Mouse (Mus musculus): ENCODE measurements around the gene Slit3. TPM values are rescaled to one million over a fixed set of nuclear protein-coding genes. Genes with fewer than 3 reads are reported as not detected.

Slit3 gene
- polyA plus RNA-seq, 1 experiment from 2014 or later: 2.3 TPM

- Histone ChIP-seq H3K9me3 (replicated peaks; ENCODE audit: control insufficient read depth, low read length) (no peaks in the 10 kb centered on the region), H3K27ac (ENCODE audit: low read depth, low read length) (no peak overlapping the region), H3K4me1 (ENCODE audit: control insufficient read depth, insufficient read depth, low read length) (no peaks in the 10 kb centered on the region; the same call in 1 of the 2 replicates), H3K36me3 (ENCODE audit: control insufficient read depth, insufficient read depth, low read length) (no peaks in the 10 kb centered on the region), H3K4me2 (ENCODE audit: low read length) (no peak overlapping the region), H3K27me3 (replicated peaks; ENCODE audit: control insufficient read depth, insufficient read depth, low read length) (no peaks in the 10 kb centered on the region), H3K4me3 (ENCODE audit: low read depth, low read length) (no peak overlapping the region), H3K9ac (ENCODE audit: low read length) (no peak overlapping the region)
- ATAC-seq (no peak), DNase-seq (ENCODE audit: low spot score) (no peak)
- WGBS: 88% methylated on average over 7 of the region's 7 CpGs
These were observed 75.8 kb downstream of the Slit3 start for GRCm38 (mm10) chr11:35196777-35197176.

- Histone ChIP-seq H3K27me3 (replicated peaks; ENCODE audit: control insufficient read depth, insufficient read depth, low read length) (no peaks in the 10 kb centered on the region), H3K4me3 (ENCODE audit: low read depth, low read length) (no peak overlapping the region)
- 89% methylated on average over 6 of the region's 6 CpGs for WGBS
These were observed 77.6 kb downstream of the Slit3 start for GRCm38 (mm10) chr11:35198537-35199088.

GRCm38 (mm10) chr11:35202332-35202731 lies 81.3 kb downstream of the Slit3 start:
- no peak for ATAC-seq
- Histone ChIP-seq H3K36me3 (ENCODE audit: control insufficient read depth, insufficient read depth, low read length) (no peaks in the 10 kb centered on the region), H3K4me3 (ENCODE audit: low read depth, low read length) (no peak overlapping the region), H3K4me2 (ENCODE audit: low read length) (no peak overlapping the region), H3K27ac (ENCODE audit: low read depth, low read length) (no peak overlapping the region), H3K9ac (ENCODE audit: low read length) (no peak overlapping the region), H3K27me3 (replicated peaks; ENCODE audit: control insufficient read depth, insufficient read depth, low read length) (no peaks in the 10 kb centered on the region), H3K9me3 (replicated peaks; ENCODE audit: control insufficient read depth, low read length) (no peaks in the 10 kb centered on the region), H3K4me1 (ENCODE audit: control insufficient read depth, insufficient read depth, low read length) (peaks cover 25% of the 10 kb centered on the region)
- DNase-seq (ENCODE audit: low spot score): no peak
- 45% methylated on average over 5 of the region's 5 CpGs for WGBS

More at GRCm38 (mm10) chr11:35198537-35199088, 77.6 kb downstream of the Slit3 start:
- Histone ChIP-seq H3K4me1 (ENCODE audit: control insufficient read depth, insufficient read depth, low read length) (peaks cover 12% of the 10 kb centered on the region), H3K9me3 (replicated peaks; ENCODE audit: control insufficient read depth, low read length) (no peaks in the 10 kb centered on the region), H3K27ac (ENCODE audit: low read depth, low read length) (no peak overlapping the region), H3K36me3 (ENCODE audit: control insufficient read depth, insufficient read depth, low read length) (no peaks in the 10 kb centered on the region), H3K4me2 (ENCODE audit: low read length) (no peak overlapping the region), H3K9ac (ENCODE audit: low read length) (no peak overlapping the region)
- ATAC-seq (no peak), DNase-seq (ENCODE audit: low spot score) (no peak)

GRCm38 (mm10) chr11:35203673-35204072 lies 82.6 kb downstream of the Slit3 start:
- H3K4me2 ChIP-seq (ENCODE audit: low read length): peak overlapping the region; percentile 28; the same call in 1 of the 2 replicates
- peak; percentile 80 for DNase-seq (ENCODE audit: low spot score)
- WGBS: 4% methylated on average over 10 of the region's 10 CpGs

GRCm38 (mm10) chr11:35204084-35204483 lies 83.1 kb downstream of the Slit3 start:
- no peaks in the 10 kb centered on the region for H3K27me3 ChIP-seq (replicated peaks; ENCODE audit: control insufficient read depth, insufficient read depth, low read length)
- peak overlapping the region; percentile 28; the same call in 1 of the 2 replicates for H3K4me2 ChIP-seq (ENCODE audit: low read length)
- H3K9me3 ChIP-seq (replicated peaks; ENCODE audit: control insufficient read depth, low read length): no peaks in the 10 kb centered on the region
- no peaks in the 10 kb centered on the region for H3K36me3 ChIP-seq (ENCODE audit: control insufficient read depth, insufficient read depth, low read length)
- H3K9ac ChIP-seq (ENCODE audit: low read length): no peak overlapping the region
- H3K4me3 ChIP-seq (ENCODE audit: low read depth, low read length): no peak overlapping the region
- ATAC-seq (peak; percentile 68; the same call in 1 of the 2 replicates), DNase-seq (ENCODE audit: low spot score) (peak; percentile 64)
- WGBS: 10% methylated on average over 9 of the region's 9 CpGs
- H3K27ac ChIP-seq (ENCODE audit: low read depth, low read length): no peak overlapping the region; the same call in 1 of the 2 replicates
- H3K4me1 ChIP-seq (ENCODE audit: control insufficient read depth, insufficient read depth, low read length): peaks cover 25% of the 10 kb centered on the region

More at GRCm38 (mm10) chr11:35203673-35204072, 82.6 kb downstream of the Slit3 start:
- Histone ChIP-seq H3K27me3 (replicated peaks; ENCODE audit: control insufficient read depth, insufficient read depth, low read length) (no peaks in the 10 kb centered on the region), H3K9me3 (replicated peaks; ENCODE audit: control insufficient read depth, low read length) (no peaks in the 10 kb centered on the region), H3K9ac (ENCODE audit: low read length) (no peak overlapping the region), H3K27ac (ENCODE audit: low read depth, low read length) (no peak overlapping the region), H3K4me1 (ENCODE audit: control insufficient read depth, insufficient read depth, low read length) (peaks cover 25% of the 10 kb centered on the region), H3K4me3 (ENCODE audit: low read depth, low read length) (no peak overlapping the region), H3K36me3 (ENCODE audit: control insufficient read depth, insufficient read depth, low read length) (no peaks in the 10 kb centered on the region)
- ATAC-seq: peak; percentile 77

- no peaks in the 10 kb centered on the region for H3K36me3 ChIP-seq (ENCODE audit: control insufficient read depth, insufficient read depth, low read length)
- DNase-seq (ENCODE audit: low spot score) (no peak), ATAC-seq (no peak)
- no peak overlapping the region for H3K4me3 ChIP-seq (ENCODE audit: low read depth, low read length)
- H3K27ac ChIP-seq (ENCODE audit: low read depth, low read length): no peak overlapping the region
- no peak overlapping the region for H3K9ac ChIP-seq (ENCODE audit: low read length)
- 90% methylated on average over 14 of the region's 14 CpGs for WGBS
- H3K4me1 ChIP-seq (ENCODE audit: control insufficient read depth, insufficient read depth, low read length): no peaks in the 10 kb centered on the region
- H3K27me3 ChIP-seq (replicated peaks; ENCODE audit: control insufficient read depth, insufficient read depth, low read length): no peaks in the 10 kb centered on the region
- no peaks in the 10 kb centered on the region for H3K9me3 ChIP-seq (replicated peaks; ENCODE audit: control insufficient read depth, low read length)
- H3K4me2 ChIP-seq (ENCODE audit: low read length): no peak overlapping the region
These were observed 90.0 kb downstream of the Slit3 start for GRCm38 (mm10) chr11:35210728-35211682.

GRCm38 (mm10) chr11:35224025-35224424 lies 103.0 kb downstream of the Slit3 start:
- peak; percentile 69 for DNase-seq (ENCODE audit: low spot score)
- WGBS: 1% methylated on average over 4 of the region's 4 CpGs

GRCm38 (mm10) chr11:35231361-35232090 lies 110.5 kb downstream of the Slit3 start:
- DNase-seq (ENCODE audit: low spot score) (peak; percentile 38), ATAC-seq (no peak)
- H3K4me3 ChIP-seq (ENCODE audit: low read depth, low read length): no peak overlapping the region
- H3K27me3 ChIP-seq (replicated peaks; ENCODE audit: control insufficient read depth, insufficient read depth, low read length): no peaks in the 10 kb centered on the region
- no peak overlapping the region for H3K9ac ChIP-seq (ENCODE audit: low read length)
- WGBS: 70% methylated on average over 10 of the region's 10 CpGs
- H3K4me2 ChIP-seq (ENCODE audit: low read length): no peak overlapping the region
- no peak overlapping the region for H3K27ac ChIP-seq (ENCODE audit: low read depth, low read length)
- no peaks in the 10 kb centered on the region for H3K9me3 ChIP-seq (replicated peaks; ENCODE audit: control insufficient read depth, low read length)
- H3K4me1 ChIP-seq (ENCODE audit: control insufficient read depth, insufficient read depth, low read length): no peaks in the 10 kb centered on the region
- no peaks in the 10 kb centered on the region for H3K36me3 ChIP-seq (ENCODE audit: control insufficient read depth, insufficient read depth, low read length)

More at GRCm38 (mm10) chr11:35224025-35224424, 103.0 kb downstream of the Slit3 start:
- H3K9ac ChIP-seq (ENCODE audit: low read length): no peak overlapping the region
- H3K9me3 ChIP-seq (replicated peaks; ENCODE audit: control insufficient read depth, low read length): no peaks in the 10 kb centered on the region
- no peaks in the 10 kb centered on the region for H3K36me3 ChIP-seq (ENCODE audit: control insufficient read depth, insufficient read depth, low read length)
- H3K27me3 ChIP-seq (replicated peaks; ENCODE audit: control insufficient read depth, insufficient read depth, low read length): no peaks in the 10 kb centered on the region
- H3K27ac ChIP-seq (ENCODE audit: low read depth, low read length): peak overlapping the region; percentile 21; the same call in 1 of the 2 replicates
- peak; percentile 75 for ATAC-seq
- no peak overlapping the region for H3K4me3 ChIP-seq (ENCODE audit: low read depth, low read length)
- H3K4me2 ChIP-seq (ENCODE audit: low read length): no peak overlapping the region
- peaks cover 8% of the 10 kb centered on the region; the same call in 1 of the 2 replicates for H3K4me1 ChIP-seq (ENCODE audit: control insufficient read depth, insufficient read depth, low read length)
